Mouse (Mus musculus) lung, adult 2 months (tissue): ENCODE measurements around the gene Exoc6b.

Experiments used
- CTCF ChIP-seq: fragments of 200-500 bp; IDR thresholded peaks from 2 replicates; pipeline ENCODE4 v1.5.1; 2011; ENCODE audit warnings: mild to moderate bottlenecking, low read length, control low read depth; ENCODE audit not compliant: insufficient read depth
- POLR2A ChIP-seq: fragments of 200-500 bp; IDR thresholded peaks from 2 replicates; pipeline ENCODE4 v1.6.1; 2011; ENCODE audit warnings: low read depth, mild to moderate bottlenecking, control low read depth, low read length, borderline replicate concordance; ENCODE audit errors: extremely low read depth

GRCm38 (mm10) chr6:84699579-84699978 is 369.7 kb downstream of the Exoc6b start:
- no peak for TF ChIP-seq CTCF
- TF ChIP-seq POLR2A: no peak
